ENCODE assay signal across 26 mouse cellular contexts in genomic region chr19:19636055-19636454, GRCm38 (mm10).
"Had no signal": no experiment of that assay in that cellular context is flagged by ENCODE, and none has a peak within 500 bp of the region (broad histone marks: within the 10 kb centered on the region; RNA-seq: fewer than 3 reads in every experiment).

No protein-coding gene starts in this region.

- ATAC-seq: forebrain, embryonic 13.5 days; forebrain, embryonic 14.5 days; forebrain, embryonic 15.5 days; forebrain, embryonic 16.5 days; forebrain, postnatal 0 days had no signal

- H3K4me3 ChIP-seq: embryonic facial prominence, embryonic 10.5 days; embryonic facial prominence, embryonic 12.5 days; embryonic facial prominence, embryonic 13.5 days; embryonic facial prominence, embryonic 15.5 days; erythroblast, embryonic 14.5 days; forebrain, embryonic 10.5 days; forebrain, embryonic 12.5 days; forebrain, embryonic 13.5 days; forebrain, embryonic 15.5 days; gastrocnemius, adult 2 months; heart, adult 2 months; heart, embryonic 10.5 days had no signal

- H3K36me3 ChIP-seq: embryonic facial prominence, embryonic 10.5 days; embryonic facial prominence, embryonic 12.5 days; embryonic facial prominence, embryonic 13.5 days; embryonic facial prominence, embryonic 15.5 days; forebrain, embryonic 10.5 days; forebrain, embryonic 12.5 days; forebrain, embryonic 15.5 days; heart, embryonic 10.5 days had no signal

- H3K9me3 ChIP-seq: embryonic facial prominence, embryonic 10.5 days; embryonic facial prominence, embryonic 12.5 days; embryonic facial prominence, embryonic 13.5 days; embryonic facial prominence, embryonic 15.5 days; forebrain, embryonic 10.5 days; forebrain, embryonic 12.5 days; forebrain, embryonic 13.5 days; forebrain, embryonic 15.5 days; heart, embryonic 10.5 days had no signal

- H3K4me2 ChIP-seq: embryonic facial prominence, embryonic 12.5 days; embryonic facial prominence, embryonic 13.5 days; embryonic facial prominence, embryonic 15.5 days; forebrain, embryonic 12.5 days; forebrain, embryonic 13.5 days; forebrain, embryonic 15.5 days had no signal

- H3K27me3 ChIP-seq: embryonic facial prominence, embryonic 12.5 days; embryonic facial prominence, embryonic 13.5 days; embryonic facial prominence, embryonic 15.5 days; forebrain, embryonic 12.5 days; forebrain, embryonic 13.5 days; forebrain, embryonic 15.5 days had no signal

- DNase-seq: cerebellum, postnatal 10 days; cerebellum, postnatal 14 days; cerebellum, postnatal 25 days; cerebellum, postnatal 36 days; embryo, embryonic 11 days; forebrain, postnatal 0 days; gastrocnemius, adult 2 months; gastrocnemius, postnatal 10 days; gastrocnemius, postnatal 14 days; gastrocnemius, postnatal 25 days; gastrocnemius, postnatal 36 days; heart, adult 11 months; heart, adult 18-20 months; heart, adult 2 months had no signal

- H3K9ac ChIP-seq: embryonic facial prominence, embryonic 12.5 days; embryonic facial prominence, embryonic 13.5 days; embryonic facial prominence, embryonic 15.5 days; forebrain, embryonic 12.5 days; forebrain, embryonic 13.5 days; forebrain, embryonic 15.5 days; forebrain, postnatal 0 days had no signal

- H3K27ac ChIP-seq: embryonic facial prominence, embryonic 10.5 days; embryonic facial prominence, embryonic 12.5 days; embryonic facial prominence, embryonic 13.5 days; embryonic facial prominence, embryonic 15.5 days; forebrain, embryonic 10.5 days; forebrain, embryonic 12.5 days; forebrain, embryonic 13.5 days; forebrain, embryonic 15.5 days; gastrocnemius, adult 2 months; heart, adult 2 months; heart, embryonic 10.5 days had no signal

- H3K4me1 ChIP-seq: embryonic facial prominence, embryonic 10.5 days; embryonic facial prominence, embryonic 12.5 days; embryonic facial prominence, embryonic 13.5 days; embryonic facial prominence, embryonic 15.5 days; forebrain, embryonic 10.5 days; forebrain, embryonic 12.5 days; forebrain, embryonic 13.5 days; forebrain, embryonic 15.5 days; heart, embryonic 10.5 days had no signal
